Mouse (Mus musculus): Measurements from ENCODE around the gene Sdr39u1. TPM values are rescaled to one million over a fixed set of nuclear protein-coding genes. Genes with fewer than 3 reads are reported as not detected.

The Sdr39u1 gene
- total and polyA plus RNA-seq, 2 experiments from 2014 or later = 96.2 to 131 TPM

DNA sequence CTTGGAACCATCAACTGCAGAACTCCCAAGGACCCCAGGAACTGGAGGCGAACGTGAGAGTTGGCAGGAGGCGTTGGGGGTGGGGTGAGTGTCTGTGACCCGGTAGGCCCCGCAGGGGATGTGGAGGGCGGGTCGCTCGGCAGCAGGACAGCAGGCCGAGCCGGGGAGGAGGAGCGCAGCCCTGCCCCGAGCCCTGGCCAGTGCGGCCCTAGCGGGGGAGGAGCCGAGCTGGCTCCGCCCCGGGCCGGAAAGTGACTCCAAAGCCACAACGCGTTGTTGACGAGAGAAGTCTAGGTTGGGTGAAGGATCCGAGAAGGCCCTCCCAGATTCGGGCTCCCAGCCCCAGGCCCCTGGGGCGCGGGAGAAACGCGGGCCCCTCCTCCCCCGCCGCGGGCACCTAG, 15.4 kb downstream of the Sdr39u1 start, which contains the start of gene Khnyn:
Gene Khnyn (plus strand): TSS at position 235 of the 401 bp plus-strand sequence.
- ATAC-seq (peak; percentile 90), DNase-seq (peak; percentile 77)
- peak within 1 kb of the TSS; percentile 87 for H3K9ac ChIP-seq
- no peaks in the 10 kb centered on the region for H3K9me3 ChIP-seq (ENCODE audit: low read length)
- under 1% methylated on average over 27 of the region's 30 CpGs for whole genome bisulfite sequencing
- H3K4me3 ChIP-seq (ENCODE audit: low read depth, low read length) = peak within 1 kb of the TSS; percentile 80
- H3K4me2 ChIP-seq (ENCODE audit: low read depth) = peak within 1 kb of the TSS; percentile 88
- H3K27ac ChIP-seq (ENCODE audit: low read depth, low read length) = peak within 1 kb of the TSS; percentile 78
- TF ChIP-seq CTCF (IDR thresholded peaks at IDR 0.05; ENCODE audit: low read depth) = no peak
- H3K4me1 ChIP-seq (ENCODE audit: insufficient read depth) = peaks cover 10% of the 10 kb centered on the region
- H3K36me3 ChIP-seq (ENCODE audit: insufficient read depth) = peaks cover 26% of the 10 kb centered on the region
- no peaks in the 10 kb centered on the region for H3K27me3 ChIP-seq (ENCODE audit: insufficient read depth, low read length)

DNA sequence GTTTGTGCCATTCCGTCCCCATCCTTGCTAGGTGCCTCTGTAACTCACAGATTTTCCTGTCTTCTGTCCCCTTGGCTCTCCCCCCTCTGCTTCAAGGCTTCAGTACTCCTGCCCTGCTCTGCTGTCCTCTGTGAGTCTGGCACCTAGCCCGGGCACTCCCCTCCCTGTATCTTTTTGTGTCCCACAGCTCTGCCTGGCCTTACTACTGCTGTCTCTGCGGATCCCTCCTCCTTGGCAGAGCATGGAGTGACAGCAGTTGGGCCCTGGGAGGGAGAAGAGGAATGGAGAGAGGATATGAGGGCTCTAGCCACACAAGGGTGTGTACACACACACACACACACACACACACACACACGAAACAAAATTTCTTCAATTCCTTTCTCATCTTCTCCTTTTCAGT, 15.9 kb downstream of the Sdr39u1 start, which contains the start of gene Cbln3:
Gene Cbln3 (minus strand): TSS at position 227 of the 400 bp plus-strand sequence.
- DNase-seq (peak; percentile 16), ATAC-seq (peak; percentile 17)
- H3K27ac ChIP-seq (ENCODE audit: low read depth, low read length) = peak within 1 kb of the TSS; percentile 78
- H3K9me3 ChIP-seq (ENCODE audit: low read length) = no peaks in the 10 kb centered on the region
- H3K4me2 ChIP-seq (ENCODE audit: low read depth) = peak within 1 kb of the TSS; percentile 88
- H3K36me3 ChIP-seq (ENCODE audit: insufficient read depth) = peaks cover 21% of the 10 kb centered on the region
- peaks cover 10% of the 10 kb centered on the region for H3K4me1 ChIP-seq (ENCODE audit: insufficient read depth)
- peak within 1 kb of the TSS; percentile 87 for H3K9ac ChIP-seq
- no peak for TF ChIP-seq CTCF (IDR thresholded peaks at IDR 0.05; ENCODE audit: low read depth)
- WGBS = 28% methylated on average over 4 of the region's 4 CpGs
- peak within 1 kb of the TSS; percentile 80 for H3K4me3 ChIP-seq (ENCODE audit: low read depth, low read length)
- H3K27me3 ChIP-seq (ENCODE audit: insufficient read depth, low read length) = no peaks in the 10 kb centered on the region

DNA sequence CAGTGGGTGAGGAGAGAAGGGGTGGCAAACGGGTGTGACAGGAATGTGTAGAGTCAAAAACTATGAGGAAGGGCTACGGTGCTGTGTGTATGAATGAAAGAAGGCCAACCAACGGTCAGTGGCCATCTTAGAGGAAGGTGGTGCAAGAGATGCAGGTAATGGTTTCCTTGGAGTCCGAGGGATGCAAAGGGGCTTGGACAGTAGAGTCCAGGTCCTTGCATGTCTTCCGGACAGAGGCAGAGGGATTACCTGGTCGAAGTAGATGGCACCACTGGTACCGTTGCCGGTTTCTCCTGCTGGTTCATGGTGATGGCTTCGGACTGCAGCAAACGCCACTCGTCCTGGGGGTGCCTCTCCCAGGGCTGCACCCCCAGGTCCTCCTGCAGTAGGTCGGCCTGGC, 16.4 kb downstream of the Sdr39u1 start:
- DNase-seq (no peak), ATAC-seq (no peak)
- 83% methylated on average over 12 of the region's 12 CpGs for WGBS
- Histone ChIP-seq H3K9ac (no peak overlapping the region), H3K9me3 (ENCODE audit: low read length) (no peaks in the 10 kb centered on the region), H3K27me3 (ENCODE audit: insufficient read depth, low read length) (no peaks in the 10 kb centered on the region), H3K4me1 (ENCODE audit: insufficient read depth) (peaks cover 10% of the 10 kb centered on the region), H3K27ac (ENCODE audit: low read depth, low read length) (no peak overlapping the region), H3K4me3 (ENCODE audit: low read depth, low read length) (no peak overlapping the region), H3K4me2 (ENCODE audit: low read depth) (no peak overlapping the region), H3K36me3 (ENCODE audit: insufficient read depth) (peaks cover 17% of the 10 kb centered on the region)
- TF ChIP-seq CTCF (IDR thresholded peaks at IDR 0.05; ENCODE audit: low read depth) = no peak

DNA sequence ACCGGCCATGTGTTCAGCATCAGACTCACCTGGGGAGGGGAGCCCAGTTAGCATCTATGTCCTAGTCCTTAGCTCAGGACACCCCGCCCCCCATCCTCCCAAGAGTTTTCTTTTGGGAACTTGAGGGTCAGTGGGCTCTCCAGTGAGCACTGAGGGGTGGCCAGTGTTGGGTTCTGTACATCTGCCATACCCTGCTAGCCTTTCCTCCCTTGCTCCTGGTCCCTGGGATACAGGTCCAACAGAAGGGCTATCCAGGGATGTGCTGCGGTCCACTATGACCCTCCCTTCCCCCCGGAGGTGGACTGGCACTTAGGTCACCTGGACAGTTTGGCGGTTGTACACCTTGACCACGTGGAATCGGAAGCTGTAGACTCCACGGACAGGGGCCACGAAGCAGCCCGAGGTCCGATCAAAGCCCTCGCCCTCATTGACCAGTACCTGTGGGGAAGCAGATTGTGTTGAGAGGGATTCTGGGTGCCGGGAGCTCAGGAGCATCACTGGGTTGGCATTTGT, 16.9 kb downstream of the Sdr39u1 start:
- 97% methylated on average over 13 of the region's 13 CpGs for WGBS
- no peak for ATAC-seq
- H3K4me1 ChIP-seq (ENCODE audit: insufficient read depth) = peaks cover 10% of the 10 kb centered on the region
- H3K27ac ChIP-seq (ENCODE audit: low read depth, low read length) = no peak overlapping the region
- no peaks in the 10 kb centered on the region for H3K9me3 ChIP-seq (ENCODE audit: low read length)
- no peak for DNase-seq
- H3K27me3 ChIP-seq (ENCODE audit: insufficient read depth, low read length) = no peaks in the 10 kb centered on the region
- TF ChIP-seq CTCF (IDR thresholded peaks at IDR 0.05; ENCODE audit: low read depth) = no peak
- peaks cover 15% of the 10 kb centered on the region for H3K36me3 ChIP-seq (ENCODE audit: insufficient read depth)
- H3K4me3 ChIP-seq (ENCODE audit: low read depth, low read length) = no peak overlapping the region
- H3K4me2 ChIP-seq (ENCODE audit: low read depth) = no peak overlapping the region
- no peak overlapping the region for H3K9ac ChIP-seq

DNA sequence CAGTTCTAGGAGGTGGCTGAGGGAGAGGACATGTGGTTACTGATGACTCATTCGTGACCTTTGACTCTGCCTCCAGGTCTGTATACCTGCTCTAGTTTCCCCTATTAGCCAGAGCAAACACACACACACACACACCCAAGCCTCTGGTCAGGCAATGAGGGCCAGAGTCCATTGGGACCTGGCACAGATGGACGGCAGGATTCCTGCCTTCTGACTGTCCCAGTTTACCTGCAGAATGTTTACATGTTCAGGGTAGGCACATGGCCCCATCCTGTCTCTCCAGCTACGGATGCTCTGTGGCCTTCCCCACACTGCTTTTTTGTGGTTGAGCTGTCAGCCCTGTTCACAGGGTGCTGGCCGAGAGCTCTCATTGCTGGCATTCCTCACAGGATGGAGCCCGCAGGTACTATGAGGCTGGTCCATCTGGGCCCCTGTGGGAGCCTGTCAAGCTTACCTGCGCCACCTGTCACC, 17.9 kb downstream of the Sdr39u1 start:
- peaks cover 5% of the 10 kb centered on the region; the same call in 1 of the 2 replicates for H3K36me3 ChIP-seq (ENCODE audit: insufficient read depth)
- H3K9me3 ChIP-seq (ENCODE audit: low read length) = no peaks in the 10 kb centered on the region
- no peak for DNase-seq
- H3K4me1 ChIP-seq (ENCODE audit: insufficient read depth) = peaks cover 10% of the 10 kb centered on the region
- H3K9ac ChIP-seq = no peak overlapping the region
- H3K4me3 ChIP-seq (ENCODE audit: low read depth, low read length) = no peak overlapping the region
- no peak overlapping the region for H3K27ac ChIP-seq (ENCODE audit: low read depth, low read length)
- no peak overlapping the region for H3K4me2 ChIP-seq (ENCODE audit: low read depth)
- WGBS = 72% methylated on average over 6 of the region's 6 CpGs
- ATAC-seq = no peak
- H3K27me3 ChIP-seq (ENCODE audit: insufficient read depth, low read length) = no peaks in the 10 kb centered on the region
- no peak for TF ChIP-seq CTCF (IDR thresholded peaks at IDR 0.05; ENCODE audit: low read depth)

DNA sequence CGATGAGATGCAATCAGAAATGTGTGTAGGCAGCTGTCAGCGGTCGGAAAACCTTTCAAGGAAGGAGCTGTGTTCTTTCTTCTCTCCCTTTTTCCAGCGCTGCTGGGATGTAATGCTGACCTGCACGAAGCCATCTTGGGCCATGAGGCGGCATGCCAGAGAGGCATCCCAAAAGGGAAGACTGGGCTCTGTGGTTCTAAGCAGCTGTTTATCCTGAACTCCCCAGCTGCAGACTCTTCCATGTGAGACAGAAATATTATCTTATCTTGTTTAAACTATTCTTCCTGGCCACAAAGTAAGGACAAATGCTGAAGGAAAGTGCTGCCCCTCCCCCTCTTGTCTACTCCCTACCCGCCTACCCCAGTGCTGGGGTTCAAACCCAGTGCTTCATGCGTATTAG, 19.1 kb downstream of the Sdr39u1 start:
- Histone ChIP-seq H3K4me1 (ENCODE audit: insufficient read depth) (peaks cover 8% of the 10 kb centered on the region), H3K4me2 (ENCODE audit: low read depth) (no peak overlapping the region), H3K9ac (no peak overlapping the region), H3K4me3 (ENCODE audit: low read depth, low read length) (no peak overlapping the region), H3K27me3 (ENCODE audit: insufficient read depth, low read length) (no peaks in the 10 kb centered on the region), H3K36me3 (ENCODE audit: insufficient read depth) (no peaks in the 10 kb centered on the region), H3K27ac (ENCODE audit: low read depth, low read length) (no peak overlapping the region), H3K9me3 (ENCODE audit: low read length) (no peaks in the 10 kb centered on the region)
- no peak for ATAC-seq
- no peak for DNase-seq
- WGBS = 88% methylated on average over 8 of the region's 8 CpGs
- no peak for TF ChIP-seq CTCF (IDR thresholded peaks at IDR 0.05; ENCODE audit: low read depth)

DNA sequence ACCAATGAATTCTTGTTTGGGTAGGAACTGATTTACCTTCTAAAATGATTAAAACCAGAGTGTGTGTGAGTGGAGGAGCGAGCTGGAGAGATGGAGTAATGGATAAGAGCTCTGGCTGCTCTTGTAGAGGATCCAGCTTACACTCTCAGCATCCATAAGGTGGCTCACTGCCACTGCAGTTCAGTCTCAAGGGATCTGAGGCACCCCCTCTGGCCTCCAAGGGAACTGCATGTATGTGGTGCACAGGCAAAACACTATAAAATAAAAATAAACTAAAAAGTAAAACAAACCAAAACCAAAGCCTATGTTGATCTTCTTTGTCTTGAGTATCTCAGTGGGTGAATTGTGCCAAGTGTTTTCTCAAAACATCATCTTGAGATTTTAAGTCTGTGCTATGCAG, 20.5 kb downstream of the Sdr39u1 start:
- ATAC-seq = peak; percentile 86
- Histone ChIP-seq H3K9ac (no peak overlapping the region), H3K27ac (ENCODE audit: low read depth, low read length) (no peak overlapping the region), H3K9me3 (ENCODE audit: low read length) (no peaks in the 10 kb centered on the region), H3K27me3 (ENCODE audit: insufficient read depth, low read length) (no peaks in the 10 kb centered on the region), H3K4me1 (ENCODE audit: insufficient read depth) (peaks cover 4% of the 10 kb centered on the region; the same call in 1 of the 2 replicates), H3K4me3 (ENCODE audit: low read depth, low read length) (no peak overlapping the region), H3K36me3 (ENCODE audit: insufficient read depth) (no peaks in the 10 kb centered on the region), H3K4me2 (ENCODE audit: low read depth) (no peak overlapping the region)
- peak; percentile 87 for DNase-seq
- peak; percentile 87 for TF ChIP-seq CTCF (IDR thresholded peaks at IDR 0.05; ENCODE audit: low read depth)
- 27% methylated on average over 1 of the region's 1 CpGs for WGBS
